Mouse (Mus musculus) kidney, adult 2 months (tissue): ENCODE results near the gene Cntnap1.

Experiments
- CTCF ChIP-seq: fragments of 200-500 bp; conservative IDR thresholded peaks from 2 replicates; pipeline ENCODE4 v1.5.1; 2011; ENCODE audit warnings: low read depth, mild to moderate bottlenecking, control low read depth, low read length, moderate library complexity, mixed read lengths; ENCODE audit not compliant: insufficient read depth, insufficient read length
- POLR2A ChIP-seq: fragments of 200-500 bp; IDR thresholded peaks from one replicate; pipeline ENCODE4 v1.6.1; 2011; ENCODE audit warnings: low read depth, low read length, control low read depth

GRCm38 (mm10) chr11:101194137-101194536 lies 23.8 kb downstream of the Cntnap1 start:
- no peak for TF ChIP-seq CTCF
- no peak for TF ChIP-seq POLR2A
